Mouse (Mus musculus): ENCODE results near the gene Gabbr1. TPM values are rescaled to one million over a fixed set of nuclear protein-coding genes. Genes with fewer than 3 reads are reported as not detected.

The Gabbr1 gene
- total and polyA plus RNA-seq, 3 experiments: 2.1 to 11.6 (median 4.7) TPM

GRCm38 (mm10) chr17:37119988-37120387 lies 74.2 kb downstream of the Gabbr1 start, which contains the start of gene Olfr92:
Olfr92 (minus strand) TSS chr17:37120088.
- no peak within 1 kb of the TSS for H3K9ac ChIP-seq (ENCODE audit: insufficient read depth, low read depth)
- dilution Hi-C loops (cut with MboI; ENCODE audit: extremely low pct_ligation_motif_present, extremely low pct_unique_long_range_greater_than_20kb, low sequenced_read_pairs) (no loop called here), in situ Hi-C loops (cut with MboI; ENCODE audit: low pct_ligation_motif_present, low pct_unique_long_range_greater_than_20kb, low sequenced_read_pairs) (no loop called here)
- no peaks in the 10 kb centered on the region for H3K27me3 ChIP-seq (replicated peaks)
- no peak within 1 kb of the TSS for H3K4me3 ChIP-seq (replicated peaks in 1 of 3; ENCODE audit: low read depth in 2 of 3, low read length in 2 of 3, poor library complexity in 1 of 3)
- TF ChIP-seq EP300 (IDR thresholded peaks at IDR 0.05; ENCODE audit: low read length) (no peak), PAX5 (IDR thresholded peaks at IDR 0.05; ENCODE audit: low read length) (no peak), USF2 (conservative IDR thresholded peaks at IDR 0.05; ENCODE audit: low read depth, low read length) (no peak), CHD1 (IDR thresholded peaks at IDR 0.05; ENCODE audit: low read depth, low read length) (no peak), TBP (conservative IDR thresholded peaks at IDR 0.05; ENCODE audit: low read depth, low read length) (no peak), MEF2A (IDR thresholded peaks at IDR 0.05; ENCODE audit: borderline replicate concordance, low read depth, low read length) (no peak), UBTF (IDR thresholded peaks at IDR 0.05; ENCODE audit: low read depth, low read length) (no peak), JUND (conservative IDR thresholded peaks at IDR 0.05; ENCODE audit: low read depth, low read length) (no peak), KAT2A (IDR thresholded peaks at IDR 0.05; ENCODE audit: insufficient replicate concordance, low read length) (no peak), RAD21 (IDR thresholded peaks at IDR 0.05; ENCODE audit: low read depth, low read length) (no peak), SMC3 (IDR thresholded peaks at IDR 0.05; ENCODE audit: low read depth, low read length) (no peak), POLR2A (IDR thresholded peaks at IDR 0.05; ENCODE audit: low read depth, low read length) (no peak), MAZ (IDR thresholded peaks at IDR 0.05; ENCODE audit: low read depth, low read length) (no peak), ZNF384 (IDR thresholded peaks at IDR 0.05; ENCODE audit: low read depth, low read length) (no peak), HCFC1 (IDR thresholded peaks at IDR 0.05; ENCODE audit: low read depth, low read length) (no peak)
- no peak within 1 kb of the TSS for H3K4me2 ChIP-seq (ENCODE audit: insufficient read depth, low read depth, poor library complexity, severe bottlenecking)
- H3K27ac ChIP-seq (ENCODE audit: insufficient read depth, low read depth): no peak within 1 kb of the TSS
- no peaks in the 10 kb centered on the region for H3K9me3 ChIP-seq (replicated peaks; ENCODE audit: low read length)
- H3K4me1 ChIP-seq (ENCODE audit: control insufficient read depth in 1 of 2, insufficient read depth in 2 of 2): no peaks in the 10 kb centered on the region
- no peaks in the 10 kb centered on the region for H3K36me3 ChIP-seq (replicated peaks in 1 of 2; ENCODE audit: control insufficient read depth in 1 of 2, insufficient read depth in 1 of 2, low read length in 1 of 2)
- H3K79me2 ChIP-seq (replicated peaks; ENCODE audit: control insufficient read depth, extremely low read depth, insufficient read depth, poor library complexity, severe bottlenecking): no peaks in the 10 kb centered on the region
- DNase-seq (ENCODE audit: extremely low read depth): no peak

Other genes with a start within 250 kb of the Gabbr1 start
Only the 20 nearest of the 26 such genes appear.
- gene Trim15, start 178.8 kb upstream of the Gabbr1 start, total RNA-seq (2012; rRNA removed): not detected in 2 replicates
- gene Trim15, start 178.8 kb upstream of the Gabbr1 start, total RNA-seq (2014; rRNA removed): not detected in 2 replicates
- gene Trim15, start 178.8 kb upstream of the Gabbr1 start, polyA plus RNA-seq (2012; ENCODE audit: insufficient read length, low read depth): 0.14 TPM in 1 of 2 replicates, not detected in the other
- gene Trim10, start 176.4 kb upstream of the Gabbr1 start, total RNA-seq (2012; rRNA removed): not detected in 2 replicates
- not detected in 2 replicates for gene Trim10, start 176.4 kb upstream of the Gabbr1 start, total RNA-seq (2014; rRNA removed)
- not detected in 2 replicates for gene Trim10, start 176.4 kb upstream of the Gabbr1 start, polyA plus RNA-seq (2012; ENCODE audit: insufficient read length, low read depth)
- 0.13 TPM in 1 of 2 replicates, not detected in the other for gene Trim40, start 155.8 kb upstream of the Gabbr1 start, total RNA-seq (2012; rRNA removed)
- gene Trim40, start 155.8 kb upstream of the Gabbr1 start, total RNA-seq (2014; rRNA removed): not detected in 2 replicates
- 0.14 and 0.22 TPM in 2 replicates for gene Trim40, start 155.8 kb upstream of the Gabbr1 start, polyA plus RNA-seq (2012; ENCODE audit: insufficient read length, low read depth)
- not detected in 2 replicates for gene Trim31, start 147.8 kb upstream of the Gabbr1 start, total RNA-seq (2012; rRNA removed)
- gene Trim31, start 147.8 kb upstream of the Gabbr1 start, total RNA-seq (2014; rRNA removed): not detected in 2 replicates
- gene Trim31, start 147.8 kb upstream of the Gabbr1 start, polyA plus RNA-seq (2012; ENCODE audit: insufficient read length, low read depth): not detected in 2 replicates
- not detected in 2 replicates for gene Rnf39, start 103.0 kb upstream of the Gabbr1 start, total RNA-seq (2012; rRNA removed)
- not detected in 2 replicates for gene Rnf39, start 103.0 kb upstream of the Gabbr1 start, total RNA-seq (2014; rRNA removed)
- gene Rnf39, start 103.0 kb upstream of the Gabbr1 start, polyA plus RNA-seq (2012; ENCODE audit: insufficient read length, low read depth): 0.40 TPM in 1 of 2 replicates, not detected in the other
- 208 and 209 TPM in 2 replicates for gene Ppp1r11, start 94.2 kb upstream of the Gabbr1 start, total RNA-seq (2012; rRNA removed)
- gene Ppp1r11, start 94.2 kb upstream of the Gabbr1 start, total RNA-seq (2014; rRNA removed): 120 and 128 TPM in 2 replicates
- gene Ppp1r11, start 94.2 kb upstream of the Gabbr1 start, polyA plus RNA-seq (2012; ENCODE audit: insufficient read length, low read depth): 238 and 276 TPM in 2 replicates
- gene Znrd1, start 87.4 kb upstream of the Gabbr1 start, total RNA-seq (2012; rRNA removed): 66.9 and 80.3 TPM in 2 replicates
- 66.8 and 67.3 TPM in 2 replicates for gene Znrd1, start 87.4 kb upstream of the Gabbr1 start, total RNA-seq (2014; rRNA removed)
- 74.5 and 98.1 TPM in 2 replicates for gene Znrd1, start 87.4 kb upstream of the Gabbr1 start, polyA plus RNA-seq (2012; ENCODE audit: insufficient read length, low read depth)
- gene Znrd1as, start 87.4 kb upstream of the Gabbr1 start, total RNA-seq (2012; rRNA removed): 8.1 and 8.6 TPM in 2 replicates
- 8.5 and 8.6 TPM in 2 replicates for gene Znrd1as, start 87.4 kb upstream of the Gabbr1 start, total RNA-seq (2014; rRNA removed)
- 9.3 and 13.0 TPM in 2 replicates for gene Znrd1as, start 87.4 kb upstream of the Gabbr1 start, polyA plus RNA-seq (2012; ENCODE audit: insufficient read length, low read depth)
- gene 2410137M14Rik, start 64.7 kb upstream of the Gabbr1 start, total RNA-seq (2012; rRNA removed): not detected in 2 replicates
- 0.31 TPM in 1 of 2 replicates, not detected in the other for gene 2410137M14Rik, start 64.7 kb upstream of the Gabbr1 start, total RNA-seq (2014; rRNA removed)
- 0.40 TPM in 1 of 2 replicates, not detected in the other for gene 2410137M14Rik, start 64.7 kb upstream of the Gabbr1 start, polyA plus RNA-seq (2012; ENCODE audit: insufficient read length, low read depth)
- 0.84 and 1.1 TPM in 2 replicates for gene H2-M5, start 56.4 kb upstream of the Gabbr1 start, total RNA-seq (2012; rRNA removed)
- gene H2-M5, start 56.4 kb upstream of the Gabbr1 start, total RNA-seq (2014; rRNA removed): 0.58 and 1.1 TPM in 2 replicates
- gene H2-M5, start 56.4 kb upstream of the Gabbr1 start, polyA plus RNA-seq (2012; ENCODE audit: insufficient read length, low read depth): 2.2 and 3.6 TPM in 2 replicates
- gene Zfp57, start 44.8 kb upstream of the Gabbr1 start, total RNA-seq (2012; rRNA removed): not detected in 2 replicates
- gene Zfp57, start 44.8 kb upstream of the Gabbr1 start, total RNA-seq (2014; rRNA removed): not detected in 2 replicates
- gene Zfp57, start 44.8 kb upstream of the Gabbr1 start, polyA plus RNA-seq (2012; ENCODE audit: insufficient read length, low read depth): 0.10 and 0.26 TPM in 2 replicates
- gene Mog, start 22.6 kb upstream of the Gabbr1 start, total RNA-seq (2012; rRNA removed): not detected in 2 replicates
- gene Mog, start 22.6 kb upstream of the Gabbr1 start, total RNA-seq (2014; rRNA removed): not detected in 2 replicates
- gene Mog, start 22.6 kb upstream of the Gabbr1 start, polyA plus RNA-seq (2012; ENCODE audit: insufficient read length, low read depth): not detected in 2 replicates
- not detected in 2 replicates for gene Olfr90, start 42.5 kb downstream of the Gabbr1 start, total RNA-seq (2012; rRNA removed)
- gene Olfr90, start 42.5 kb downstream of the Gabbr1 start, total RNA-seq (2014; rRNA removed): not detected in 2 replicates
- not detected in 2 replicates for gene Olfr90, start 42.5 kb downstream of the Gabbr1 start, polyA plus RNA-seq (2012; ENCODE audit: insufficient read length, low read depth)
- not detected in 2 replicates for gene Olfr91, start 52.3 kb downstream of the Gabbr1 start, total RNA-seq (2012; rRNA removed)
- gene Olfr91, start 52.3 kb downstream of the Gabbr1 start, total RNA-seq (2014; rRNA removed): not detected in 2 replicates
- gene Olfr91, start 52.3 kb downstream of the Gabbr1 start, polyA plus RNA-seq (2012; ENCODE audit: insufficient read length, low read depth): not detected in 2 replicates
- gene Olfr92, start 74.1 kb downstream of the Gabbr1 start, total RNA-seq (2012; rRNA removed): not detected in 2 replicates
- not detected in 2 replicates for gene Olfr92, start 74.1 kb downstream of the Gabbr1 start, total RNA-seq (2014; rRNA removed)
- not detected in 2 replicates for gene Olfr92, start 74.1 kb downstream of the Gabbr1 start, polyA plus RNA-seq (2012; ENCODE audit: insufficient read length, low read depth)
- gene Olfr93, start 115.5 kb downstream of the Gabbr1 start, total RNA-seq (2012; rRNA removed): not detected in 2 replicates
- gene Olfr93, start 115.5 kb downstream of the Gabbr1 start, total RNA-seq (2014; rRNA removed): not detected in 2 replicates
- gene Olfr93, start 115.5 kb downstream of the Gabbr1 start, polyA plus RNA-seq (2012; ENCODE audit: insufficient read length, low read depth): not detected in 2 replicates
- 0.21 and 0.47 TPM in 2 replicates for gene Ubd, start 147.9 kb downstream of the Gabbr1 start, total RNA-seq (2012; rRNA removed)
- gene Ubd, start 147.9 kb downstream of the Gabbr1 start, total RNA-seq (2014; rRNA removed): not detected in 2 replicates
- not detected in 2 replicates for gene Ubd, start 147.9 kb downstream of the Gabbr1 start, polyA plus RNA-seq (2012; ENCODE audit: insufficient read length, low read depth)
- not detected in 2 replicates for gene Olfr94, start 155.0 kb downstream of the Gabbr1 start, total RNA-seq (2012; rRNA removed)
- not detected in 2 replicates for gene Olfr94, start 155.0 kb downstream of the Gabbr1 start, total RNA-seq (2014; rRNA removed)
- not detected in 2 replicates for gene Olfr94, start 155.0 kb downstream of the Gabbr1 start, polyA plus RNA-seq (2012; ENCODE audit: insufficient read length, low read depth)
- not detected in 2 replicates for gene Olfr95, start 167.2 kb downstream of the Gabbr1 start, total RNA-seq (2012; rRNA removed)
- not detected in 2 replicates for gene Olfr95, start 167.2 kb downstream of the Gabbr1 start, total RNA-seq (2014; rRNA removed)
- gene Olfr95, start 167.2 kb downstream of the Gabbr1 start, polyA plus RNA-seq (2012; ENCODE audit: insufficient read length, low read depth): not detected in 2 replicates
- gene Olfr96, start 174.2 kb downstream of the Gabbr1 start, total RNA-seq (2012; rRNA removed): not detected in 2 replicates
- gene Olfr96, start 174.2 kb downstream of the Gabbr1 start, total RNA-seq (2014; rRNA removed): not detected in 2 replicates
- not detected in 2 replicates for gene Olfr96, start 174.2 kb downstream of the Gabbr1 start, polyA plus RNA-seq (2012; ENCODE audit: insufficient read length, low read depth)